Mouse (Mus musculus) embryo, embryonic 10 days (tissue): ENCODE measurements around the gene 4930470P17Rik.
"Not testable (repeated sequence)": the region's sequence is repeated elsewhere in the genome, so short reads cannot be mapped to it uniquely, and the experiment has no call there.

Experiments
- DNase-seq: peaks from one replicate; pipeline ENCODE4 v3.0.0-alpha.2; 2015; ENCODE audit warnings: low spot score

4930470P17Rik gene

GRCm38 (mm10) chr2:170601917-170602316 is at the start of gene 4930470P17Rik:
Gene 4930470P17Rik, minus strand, starts transcription at chr2:170602017.
- peak; percentile 25 for DNase-seq

GRCm38 (mm10) chr2:170651483-170651882 is 49.7 kb upstream of the 4930470P17Rik start:
- DNase-seq = no peak

- no peak for DNase-seq
These were observed 46.7 kb upstream of the 4930470P17Rik start for GRCm38 (mm10) chr2:170648542-170648941.

- DNase-seq = no peak
These were observed 44.4 kb upstream of the 4930470P17Rik start for GRCm38 (mm10) chr2:170646201-170646600.

- DNase-seq = no peak
These were observed 40.6 kb upstream of the 4930470P17Rik start for GRCm38 (mm10) chr2:170642338-170642806.

GRCm38 (mm10) chr2:170640281-170640680 is 38.5 kb upstream of the 4930470P17Rik start:
- DNase-seq = no peak

GRCm38 (mm10) chr2:170638746-170639145 is 36.9 kb upstream of the 4930470P17Rik start:
- DNase-seq = no peak

- no peak for DNase-seq
These were observed 31.3 kb upstream of the 4930470P17Rik start for GRCm38 (mm10) chr2:170632998-170633622.

GRCm38 (mm10) chr2:170632386-170632785 is 30.6 kb upstream of the 4930470P17Rik start:
- DNase-seq = no peak

GRCm38 (mm10) chr2:170631375-170631774 is 29.6 kb upstream of the 4930470P17Rik start:
- no peak for DNase-seq

GRCm38 (mm10) chr2:170630553-170630952 is 28.7 kb upstream of the 4930470P17Rik start:
- DNase-seq = no peak

GRCm38 (mm10) chr2:170627991-170628390 is 26.2 kb upstream of the 4930470P17Rik start:
- DNase-seq = not testable (repeated sequence)

- DNase-seq = not testable (repeated sequence)
These were observed 22.5 kb upstream of the 4930470P17Rik start for GRCm38 (mm10) chr2:170624201-170624880.

- no peak for DNase-seq
These were observed 21.2 kb upstream of the 4930470P17Rik start for GRCm38 (mm10) chr2:170622985-170623384.

GRCm38 (mm10) chr2:170618862-170619492 is 17.2 kb upstream of the 4930470P17Rik start:
- no peak for DNase-seq

GRCm38 (mm10) chr2:170611794-170612193 is 10.0 kb upstream of the 4930470P17Rik start:
- DNase-seq = not testable (repeated sequence)

- no peak for DNase-seq
These were observed 646 bp downstream of the 4930470P17Rik start for GRCm38 (mm10) chr2:170601171-170601570.

GRCm38 (mm10) chr2:170597586-170597985 is 4.2 kb downstream of the 4930470P17Rik start:
- peak; percentile 31 for DNase-seq

GRCm38 (mm10) chr2:170596726-170597125 is 5.1 kb downstream of the 4930470P17Rik start:
- peak; percentile 74 for DNase-seq

GRCm38 (mm10) chr2:170592161-170592560 is 9.7 kb downstream of the 4930470P17Rik start:
- DNase-seq = no peak

- no peak for DNase-seq
These were observed 13.4 kb downstream of the 4930470P17Rik start for GRCm38 (mm10) chr2:170588369-170588900.

GRCm38 (mm10) chr2:170584678-170585077 is 17.1 kb downstream of the 4930470P17Rik start:
- DNase-seq = no peak

- DNase-seq = no peak
These were observed 22.3 kb downstream of the 4930470P17Rik start for GRCm38 (mm10) chr2:170579551-170579950.
